In the genomic region with DNA sequence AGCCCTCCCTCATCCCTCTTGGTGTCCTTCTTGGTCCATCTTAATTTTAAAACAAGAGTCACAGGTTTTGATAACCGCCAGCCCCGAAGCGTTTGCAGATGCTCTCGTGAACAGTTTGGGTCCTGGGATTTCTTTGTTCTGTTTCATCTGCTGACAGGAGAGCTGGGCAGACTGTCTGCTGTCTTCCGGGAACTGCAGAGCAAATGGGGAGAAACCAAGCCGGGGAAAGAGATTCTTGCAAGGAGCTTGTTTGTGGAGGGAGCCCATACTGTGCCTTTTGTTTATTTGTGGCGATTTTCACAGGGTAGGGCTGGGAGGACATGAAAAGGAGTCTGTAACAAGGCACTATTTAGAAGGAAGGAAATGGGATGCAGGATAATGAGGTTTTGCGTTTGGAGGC, we compare ENCODE assay signal across 11 mouse cellular contexts.
DNase-seq lines count a peak whose midpoint lies in the region; ATAC-seq and TF ChIP-seq lines count a peak whose summit lies in the region.
"Had no signal": no experiment of that assay in that cellular context is flagged by ENCODE, and none has a peak within 500 bp of the region (broad histone marks: within the 10 kb centered on the region; RNA-seq: fewer than 3 reads in every experiment).

No protein-coding gene starts in this region.

- no peak overlapping the region for H3K4me3 ChIP-seq in forebrain, embryonic 16.5 days (replicated peaks; ENCODE audit: low read length)
- no peak overlapping the region for H3K4me3 ChIP-seq in midbrain, embryonic 10.5 days
- H3K4me3 ChIP-seq: erythroblast, embryonic 14.5 days; heart, adult 2 months had no signal

- WGBS in forebrain, embryonic 16.5 days, result 18% methylated on average over 8 of the region's 8 CpGs
- WGBS in midbrain, embryonic 10.5 days, result 35% methylated on average over 8 of the region's 8 CpGs

- no peak for TF ChIP-seq POLR2A in brain, embryonic 14.5 days (IDR thresholded peaks at IDR 0.05; ENCODE audit: borderline replicate concordance, extremely low read depth, insufficient read depth, insufficient read length, poor library complexity, severe bottlenecking)

- 0 out of 2 replicates have a peak overlapping the region, but pooled peaks have one; percentile 41 for H3K27ac ChIP-seq in forebrain, embryonic 16.5 days (ENCODE audit: low read length)
- peak overlapping the region; percentile 2; the same call in 1 of the 2 replicates for H3K27ac ChIP-seq in midbrain, embryonic 10.5 days (replicated peaks)
- H3K27ac ChIP-seq: heart, adult 2 months had no signal

- no peaks in the 10 kb centered on the region for H3K27me3 ChIP-seq in forebrain, embryonic 16.5 days (replicated peaks; ENCODE audit: control insufficient read depth, insufficient read depth, low read length)
- H3K27me3 ChIP-seq in midbrain, embryonic 10.5 days (ENCODE audit: low read depth, poor library complexity, severe bottlenecking), result no peaks in the 10 kb centered on the region

- DNase-seq in heart, adult 11 months, result peak; percentile 80
- no peak for DNase-seq in heart, adult 8-10 months (ENCODE audit: low spot score)
- peak; percentile 79 for DNase-seq in brain, embryonic 14.5 days (ENCODE audit: low read depth)
- peak; percentile 17 for DNase-seq in midbrain, embryonic 10.5 days (ENCODE audit: low spot score)
- DNase-seq in gastrocnemius, adult 18-20 months (ENCODE audit: low spot score), result no peak
- DNase-seq in adrenal gland, adult (ENCODE audit: inconsistent age in 2 of 2, low spot score in 1 of 2), result no peak
- no peak for DNase-seq in spleen, adult 18-20 months
- DNase-seq: heart, adult 2 months; liver had no signal

- peaks cover 11% of the 10 kb centered on the region for H3K4me1 ChIP-seq in forebrain, embryonic 16.5 days (replicated peaks; ENCODE audit: control insufficient read depth, insufficient read depth, low read length)
- H3K4me1 ChIP-seq in midbrain, embryonic 10.5 days, result peaks cover 7% of the 10 kb centered on the region; the same call in 1 of the 2 replicates

- H3K9ac ChIP-seq in forebrain, embryonic 16.5 days (replicated peaks; ENCODE audit: low read depth, low read length), result peak overlapping the region; percentile 40

- H3K9me3 ChIP-seq in forebrain, embryonic 16.5 days (ENCODE audit: control insufficient read depth, low read length), result no peaks in the 10 kb centered on the region
- no peaks in the 10 kb centered on the region for H3K9me3 ChIP-seq in midbrain, embryonic 10.5 days (replicated peaks)

- TF ChIP-seq CTCF in brain, embryonic 14.5 days (IDR thresholded peaks at IDR 0.05; ENCODE audit: borderline replicate concordance, extremely low read depth, insufficient read depth, insufficient read length), result no peak

- peak; percentile 54; the same call in 1 of the 2 replicates for ATAC-seq in forebrain, embryonic 16.5 days

- peak overlapping the region; percentile 33 for H3K4me2 ChIP-seq in forebrain, embryonic 16.5 days (ENCODE audit: low read length)

- H3K36me3 ChIP-seq in forebrain, embryonic 16.5 days (ENCODE audit: control insufficient read depth, insufficient read depth), result no peaks in the 10 kb centered on the region
- no peaks in the 10 kb centered on the region for H3K36me3 ChIP-seq in midbrain, embryonic 10.5 days

Comparison
In these comparisons a context has a peak if more than half of its experiments do, and no peak if none do; other contexts are left out.
1. DNase-seq: peak in heart, adult 11 months (single experiment), brain, embryonic 14.5 days (single experiment) and midbrain, embryonic 10.5 days (single experiment); none in heart, adult 8-10 months (single experiment), gastrocnemius, adult 18-20 months (single experiment), adrenal gland, adult (0 of 2) and spleen, adult 18-20 months (0 of 2).